Mouse (Mus musculus) cerebellum, adult 8-10 months (tissue): ENCODE data around the gene Kctd18.
A peak's percentile ranks its signal among the peaks of the same experiment; 100 is the strongest.
"Not testable (repeated sequence)": the region's sequence is repeated elsewhere in the genome, so short reads cannot be mapped to it uniquely, and the experiment has no call there.

Experiments
- DNase-seq: peaks from one replicate; pipeline ENCODE4 v3.0.0; 2022

Kctd18 gene

GRCm38 (mm10) chr1:58018856-58019255 lies at the start of gene Kctd18:
Kctd18 (minus strand) TSS chr1:58018956.
- no peak for DNase-seq

- no peak for DNase-seq
These were observed 46.9 kb upstream of the Kctd18 start for GRCm38 (mm10) chr1:58065606-58066005.

- DNase-seq: no peak
These were observed 46.4 kb upstream of the Kctd18 start for GRCm38 (mm10) chr1:58065151-58065550.

- DNase-seq: no peak
These were observed 43.4 kb upstream of the Kctd18 start for GRCm38 (mm10) chr1:58062131-58062530.

GRCm38 (mm10) chr1:58058846-58059245 lies 40.1 kb upstream of the Kctd18 start:
- no peak for DNase-seq

GRCm38 (mm10) chr1:58056939-58057338 lies 38.2 kb upstream of the Kctd18 start:
- DNase-seq: no peak

GRCm38 (mm10) chr1:58056074-58056807 lies 37.5 kb upstream of the Kctd18 start:
- DNase-seq: no peak

GRCm38 (mm10) chr1:58055598-58055997 lies 36.8 kb upstream of the Kctd18 start:
- no peak for DNase-seq

- no peak for DNase-seq
These were observed 30.4 kb upstream of the Kctd18 start for GRCm38 (mm10) chr1:58049126-58049525.

GRCm38 (mm10) chr1:58046721-58047290 lies 28.1 kb upstream of the Kctd18 start:
- no peak for DNase-seq

GRCm38 (mm10) chr1:58045546-58045945 lies 26.8 kb upstream of the Kctd18 start:
- DNase-seq: peak; percentile 77

GRCm38 (mm10) chr1:58045076-58045475 lies 26.3 kb upstream of the Kctd18 start:
- no peak for DNase-seq

- not testable (repeated sequence) for DNase-seq
These were observed 18.6 kb upstream of the Kctd18 start for GRCm38 (mm10) chr1:58037306-58037705.

GRCm38 (mm10) chr1:58031160-58031769 lies 12.5 kb upstream of the Kctd18 start:
- peak; percentile 34 for DNase-seq

- DNase-seq: peak; percentile 60
These were observed 11.6 kb upstream of the Kctd18 start for GRCm38 (mm10) chr1:58030156-58030871.

- peak; percentile 40 for DNase-seq
These were observed 10.9 kb upstream of the Kctd18 start, which contains the start of gene Aox1 for GRCm38 (mm10) chr1:58029636-58030117. Aox1 (plus strand) TSS chr1:58029931.

GRCm38 (mm10) chr1:58027707-58028106 lies 9.0 kb upstream of the Kctd18 start:
- no peak for DNase-seq

GRCm38 (mm10) chr1:58006388-58006787 lies 12.4 kb downstream of the Kctd18 start:
- DNase-seq: not testable (repeated sequence)

- DNase-seq: no peak
These were observed 20.6 kb downstream of the Kctd18 start for GRCm38 (mm10) chr1:57998146-57998545.

- no peak for DNase-seq
These were observed 22.6 kb downstream of the Kctd18 start for GRCm38 (mm10) chr1:57996133-57996615.

GRCm38 (mm10) chr1:57995432-57996132 lies 23.2 kb downstream of the Kctd18 start, which contains the start of gene Sgo2a:
Sgo2a (plus strand) TSS chr1:57995971.
- peak; percentile 87 for DNase-seq

GRCm38 (mm10) chr1:57991277-57991676 lies 27.5 kb downstream of the Kctd18 start:
- DNase-seq: no peak
